Mouse (Mus musculus): ENCODE measurements around the gene Lcat. TPM values are rescaled to one million over a fixed set of nuclear protein-coding genes. Genes with fewer than 3 reads are reported as not detected.

Lcat gene
- polyA plus RNA-seq, 1 experiment, result 1.4 TPM

GRCm38 (mm10) chr8:105930602-105931001 is 12.6 kb downstream of the Lcat start:
- Histone ChIP-seq H3K36me3 (ENCODE audit: control insufficient read depth, insufficient read depth) (peaks cover 3% of the 10 kb centered on the region), H3ac (ENCODE audit: control insufficient read depth, insufficient read length, low read depth) (no peak overlapping the region)
- TF ChIP-seq CTCF (IDR thresholded peaks at IDR 0.05; ENCODE audit: control insufficient read depth, insufficient read depth, insufficient read length) (peak; percentile 83), CEBPB (IDR thresholded peaks at IDR 0.05; ENCODE audit: low read depth) (no peak)

DNA sequence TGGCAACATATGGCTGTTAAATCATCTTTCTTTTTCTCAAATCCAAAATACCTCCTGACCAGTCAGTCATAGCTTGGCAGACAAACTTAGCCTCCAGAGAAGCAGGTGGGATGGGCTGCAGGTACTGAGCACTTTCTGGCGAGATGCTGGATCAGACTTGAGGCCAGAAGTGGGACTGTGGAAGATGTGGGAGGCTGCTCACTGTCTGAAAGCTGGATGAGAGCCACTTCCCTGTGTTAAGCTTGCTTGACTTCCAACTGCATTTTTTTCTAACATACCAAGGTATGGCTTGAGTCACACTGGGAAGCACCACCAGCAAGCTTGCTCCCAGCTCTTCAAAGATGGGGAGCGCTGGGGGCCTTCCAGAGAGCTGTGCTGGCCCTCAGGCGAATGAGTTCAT is 18.1 kb downstream of the Lcat start:
- H3K4me3 ChIP-seq (ENCODE audit: insufficient read depth, poor library complexity, severe bottlenecking), result no peak overlapping the region
- no peak for TF ChIP-seq MYOD1 (IDR thresholded peaks at IDR 0.05; ENCODE audit: control insufficient read depth, insufficient read length, low read depth)
- TF ChIP-seq USF1 (IDR thresholded peaks at IDR 0.05; ENCODE audit: low read depth), result no peak
- TF ChIP-seq FOSL1 (IDR thresholded peaks at IDR 0.05; ENCODE audit: insufficient read depth, low read length, poor library complexity, severe bottlenecking), result no peak
- no peak for TF ChIP-seq CEBPB (IDR thresholded peaks at IDR 0.05; ENCODE audit: low read depth)
- no peak for TF ChIP-seq MYOG (IDR thresholded peaks at IDR 0.05; ENCODE audit: control insufficient read depth, extremely low read depth, insufficient read length)
- TF ChIP-seq CTCF (IDR thresholded peaks at IDR 0.05; ENCODE audit: control insufficient read depth, insufficient read depth, insufficient read length), result no peak
- TF ChIP-seq MAX (IDR thresholded peaks at IDR 0.05), result no peak

More at GRCm38 (mm10) chr8:105930602-105931001, 12.6 kb downstream of the Lcat start:
- no peaks in the 10 kb centered on the region for H3K79me3 ChIP-seq (ENCODE audit: low read depth)
- H3K79me2 ChIP-seq (ENCODE audit: control insufficient read depth, insufficient read depth), result no peaks in the 10 kb centered on the region
- no peaks in the 10 kb centered on the region for H3K27me3 ChIP-seq (ENCODE audit: control insufficient read depth, insufficient read depth, insufficient read length)
- H3K4me3 ChIP-seq (ENCODE audit: insufficient read depth, poor library complexity, severe bottlenecking), result no peak overlapping the region

GRCm38 (mm10) chr8:105919390-105919789 is 23.8 kb downstream of the Lcat start:
- TF ChIP-seq FOSL1 (IDR thresholded peaks at IDR 0.05; ENCODE audit: insufficient read depth, low read length, poor library complexity, severe bottlenecking), result no peak
- no peak for TF ChIP-seq USF1 (IDR thresholded peaks at IDR 0.05; ENCODE audit: low read depth)
- no peak for TF ChIP-seq MAX (IDR thresholded peaks at IDR 0.05)
- TF ChIP-seq MYOG (IDR thresholded peaks at IDR 0.05; ENCODE audit: control insufficient read depth, extremely low read depth, insufficient read length), result no peak
- no peak for TF ChIP-seq CTCF (IDR thresholded peaks at IDR 0.05; ENCODE audit: control insufficient read depth, insufficient read depth, insufficient read length)
- TF ChIP-seq CEBPB (IDR thresholded peaks at IDR 0.05; ENCODE audit: low read depth), result no peak
- TF ChIP-seq MYOD1 (IDR thresholded peaks at IDR 0.05; ENCODE audit: control insufficient read depth, insufficient read length, low read depth), result no peak
- Histone ChIP-seq H3K4me3 (ENCODE audit: insufficient read depth, poor library complexity, severe bottlenecking) (no peak overlapping the region), H3ac (ENCODE audit: control insufficient read depth, insufficient read length, low read depth) (no peak overlapping the region), H3K36me3 (ENCODE audit: control insufficient read depth, insufficient read depth) (no peaks in the 10 kb centered on the region), H3K79me3 (ENCODE audit: low read depth) (no peaks in the 10 kb centered on the region), H3K79me2 (ENCODE audit: control insufficient read depth, insufficient read depth) (no peaks in the 10 kb centered on the region), H3K27me3 (ENCODE audit: control insufficient read depth, insufficient read depth, insufficient read length) (no peaks in the 10 kb centered on the region)

More for the DNA sequence above, 18.1 kb downstream of the Lcat start:
- Histone ChIP-seq H3K79me2 (ENCODE audit: control insufficient read depth, insufficient read depth) (no peaks in the 10 kb centered on the region), H3K27me3 (ENCODE audit: control insufficient read depth, insufficient read depth, insufficient read length) (no peaks in the 10 kb centered on the region), H3K79me3 (ENCODE audit: low read depth) (no peaks in the 10 kb centered on the region), H3ac (ENCODE audit: control insufficient read depth, insufficient read length, low read depth) (no peak overlapping the region), H3K36me3 (ENCODE audit: control insufficient read depth, insufficient read depth) (no peaks in the 10 kb centered on the region)

DNA sequence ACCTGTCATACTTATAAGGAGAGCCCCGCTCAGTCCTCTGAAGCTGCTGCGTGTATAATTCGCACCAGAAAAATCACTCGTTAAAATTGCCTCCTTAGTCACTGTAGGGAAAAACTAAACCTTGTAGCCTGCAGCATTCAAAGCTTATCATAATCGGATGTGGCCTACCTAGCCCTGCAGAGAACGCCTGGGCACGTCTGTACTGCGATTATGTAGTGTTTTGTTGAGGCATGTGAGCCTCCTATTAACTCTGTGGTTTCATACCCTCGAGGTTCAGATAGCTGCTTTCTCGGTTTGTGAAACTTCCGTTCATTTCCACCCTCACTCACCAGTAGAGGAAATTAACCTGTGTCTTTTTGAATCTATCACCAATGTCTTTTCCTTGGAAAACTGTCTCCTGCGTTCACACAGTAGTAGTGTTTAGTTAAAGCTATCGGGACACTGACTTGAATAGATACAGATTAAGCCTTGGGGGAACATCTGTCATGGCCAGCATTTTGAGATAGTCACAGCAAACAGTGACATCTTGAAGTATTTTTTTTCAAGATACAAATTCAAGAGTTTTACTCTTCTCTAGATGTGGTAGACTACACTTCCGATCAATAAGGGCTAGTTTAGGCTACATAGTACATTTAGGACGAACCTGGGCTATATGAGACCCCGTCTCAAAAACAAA is 42.1 kb downstream of the Lcat start:
- TF ChIP-seq MAX (IDR thresholded peaks at IDR 0.05), result no peak
- TF ChIP-seq CEBPB (IDR thresholded peaks at IDR 0.05; ENCODE audit: low read depth), result no peak
- TF ChIP-seq FOSL1 (IDR thresholded peaks at IDR 0.05; ENCODE audit: insufficient read depth, low read length, poor library complexity, severe bottlenecking), result no peak
- H3K27me3 ChIP-seq (ENCODE audit: control insufficient read depth, insufficient read depth, insufficient read length), result no peaks in the 10 kb centered on the region
- no peaks in the 10 kb centered on the region for H3K36me3 ChIP-seq (ENCODE audit: control insufficient read depth, insufficient read depth)
- peak overlapping the region; percentile 100 for H3ac ChIP-seq (ENCODE audit: control insufficient read depth, insufficient read length, low read depth)
- peaks cover 29% of the 10 kb centered on the region for H3K79me2 ChIP-seq (ENCODE audit: control insufficient read depth, insufficient read depth)
- peak overlapping the region; percentile 75 for H3K4me3 ChIP-seq (ENCODE audit: insufficient read depth, poor library complexity, severe bottlenecking)
- peaks cover 6% of the 10 kb centered on the region for H3K79me3 ChIP-seq (ENCODE audit: low read depth)

DNA sequence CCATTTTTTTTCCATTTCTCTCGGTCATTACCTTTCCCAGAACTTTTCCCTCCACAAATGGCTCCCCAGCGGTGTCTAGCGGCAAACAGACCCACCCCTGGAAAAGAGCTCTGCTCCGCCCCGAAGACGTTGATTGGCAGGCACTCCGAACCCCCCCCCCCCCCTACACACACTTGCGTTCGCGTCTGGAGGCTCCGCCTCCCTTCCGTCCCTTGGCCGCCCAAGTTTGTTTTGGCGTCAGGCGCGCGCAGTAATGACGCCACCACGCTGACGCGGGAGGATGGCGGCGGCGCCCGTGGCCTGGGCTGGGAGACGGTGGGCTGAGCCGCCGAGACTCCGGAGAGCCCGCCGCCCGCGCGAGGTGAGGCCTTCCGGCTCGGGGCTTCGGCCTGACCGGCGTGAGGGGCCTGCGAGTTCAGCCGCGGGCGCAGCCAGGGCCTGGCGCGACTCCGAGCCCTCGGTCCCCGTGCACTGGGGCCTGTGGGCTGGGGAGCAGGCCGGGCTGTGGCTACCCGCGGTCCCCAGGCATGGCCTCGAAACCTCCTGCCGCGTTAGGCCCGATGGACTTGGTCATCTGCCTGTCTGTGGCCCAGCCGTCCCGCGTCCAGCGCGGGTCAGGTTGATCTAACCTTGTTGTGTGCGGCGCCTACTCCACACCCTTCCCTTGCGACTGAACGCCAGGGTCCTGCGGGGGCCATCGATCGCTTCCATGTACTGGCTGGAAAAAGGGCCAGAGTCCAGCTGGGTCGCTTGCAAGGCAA is 42.8 kb downstream of the Lcat start, which contains the start of gene Pskh1:
Pskh1 (plus strand) TSS at position 262 of the 761 bp plus-strand sequence.
- Histone ChIP-seq H3K4me3 (ENCODE audit: insufficient read depth, poor library complexity, severe bottlenecking) (peak within 1 kb of the TSS; percentile 75), H3K27me3 (ENCODE audit: control insufficient read depth, insufficient read depth, insufficient read length) (no peaks in the 10 kb centered on the region)
- TF ChIP-seq FOSL1 (IDR thresholded peaks at IDR 0.05; ENCODE audit: insufficient read depth, low read length, poor library complexity, severe bottlenecking) (no peak), MAX (IDR thresholded peaks at IDR 0.05) (no peak), MYOD1 (IDR thresholded peaks at IDR 0.05; ENCODE audit: control insufficient read depth, insufficient read length, low read depth) (no peak), CTCF (IDR thresholded peaks at IDR 0.05; ENCODE audit: control insufficient read depth, insufficient read depth, insufficient read length) (no peak), MYOG (IDR thresholded peaks at IDR 0.05; ENCODE audit: control insufficient read depth, extremely low read depth, insufficient read length) (no peak), USF1 (IDR thresholded peaks at IDR 0.05; ENCODE audit: low read depth) (no peak), CEBPB (IDR thresholded peaks at IDR 0.05; ENCODE audit: low read depth) (no peak)

More for the DNA sequence above, 42.8 kb downstream of the Lcat start, which contains the start of gene Pskh1:
- Histone ChIP-seq H3K79me3 (ENCODE audit: low read depth) (peaks cover 6% of the 10 kb centered on the region), H3ac (ENCODE audit: control insufficient read depth, insufficient read length, low read depth) (peak within 1 kb of the TSS; percentile 100), H3K36me3 (ENCODE audit: control insufficient read depth, insufficient read depth) (no peaks in the 10 kb centered on the region), H3K79me2 (ENCODE audit: control insufficient read depth, insufficient read depth) (peaks cover 24% of the 10 kb centered on the region)
